Mouse (Mus musculus) hindbrain, embryonic 10.5 days (tissue): ENCODE results near the gene Rrp9. TPM values are rescaled to one million over a fixed set of nuclear protein-coding genes. Genes with fewer than 3 reads are reported as not detected.
"Not testable (repeated sequence)": the region's sequence is repeated elsewhere in the genome, so short reads cannot be mapped to it uniquely, and the experiment has no call there.

Experiments used
- DNase-seq: peaks from one replicate; pipeline ENCODE4 v3.0.0-alpha.2; 2017; ENCODE audit warnings: low spot score
- H3K27ac ChIP-seq: fragments of 300-500 bp; sonication (generic); 2 replicates; pipeline ENCODE4 v1.5.1; 2016; ENCODE audit warnings: mild to moderate bottlenecking, moderate library complexity
- H3K27me3 ChIP-seq: fragments of 300-500 bp; sonication (generic); 2 replicates; pipeline ENCODE4 v1.6.1; 2016; ENCODE audit warnings: mild to moderate bottlenecking; ENCODE audit not compliant: poor library complexity, insufficient read depth, severe bottlenecking
- H3K36me3 ChIP-seq: fragments of 300-500 bp; sonication (generic); 2 replicates; pipeline ENCODE4 v1.6.1; 2016; ENCODE audit warnings: mild to moderate bottlenecking, moderate library complexity
- H3K4me1 ChIP-seq: fragments of 300-500 bp; sonication (generic); replicated peaks from 2 replicates; pipeline ENCODE4 v1.6.1; 2016; ENCODE audit warnings: mild to moderate bottlenecking
- H3K4me3 ChIP-seq: fragments of 300-500 bp; sonication (generic); 2 replicates; pipeline ENCODE4 v1.5.1; 2016; ENCODE audit warnings: mild to moderate bottlenecking, moderate library complexity
- H3K9me3 ChIP-seq: fragments of 300-500 bp; sonication (generic); 2 replicates; pipeline ENCODE4 v1.6.1; 2016; ENCODE audit warnings: mild to moderate bottlenecking, moderate library complexity
- WGBS: fragments of 180-500 bp; shearing (Covaris S2); methylation state at CpG from one replicate; pipeline ENCODE4 v1.1.7; 2016; 5-methylcytosine and 5-hydroxymethylcytosine counted together
- polyA plus RNA-seq: library from polyadenylated mRNA; unstranded; fragments of >200 nt; fragmentation: Nextera tagmentation; extraction: Ambion mirVana; gene quantifications from 2 replicates; pipeline ENCODE4 v1.2.1, GENCODE M21; 2016

The Rrp9 gene
- polyA plus RNA-seq, 1 experiment from 2014 or later: 64.1 TPM

GRCm38 (mm10) chr9:106481075-106481474 lies 5.3 kb downstream of the Rrp9 start:
- no peak overlapping the region for H3K4me3 ChIP-seq
- H3K36me3 ChIP-seq: peaks cover 68% of the 10 kb centered on the region
- WGBS: 94% methylated on average over 15 of the region's 15 CpGs
- DNase-seq: no peak
- no peaks in the 10 kb centered on the region for H3K9me3 ChIP-seq
- H3K27me3 ChIP-seq: no peaks in the 10 kb centered on the region
- no peak overlapping the region for H3K27ac ChIP-seq
- peaks cover 31% of the 10 kb centered on the region for H3K4me1 ChIP-seq

- Histone ChIP-seq H3K36me3 (peaks cover 73% of the 10 kb centered on the region), H3K27me3 (no peaks in the 10 kb centered on the region), H3K4me3 (no peak overlapping the region), H3K4me1 (peaks cover 25% of the 10 kb centered on the region), H3K27ac (no peak overlapping the region), H3K9me3 (no peaks in the 10 kb centered on the region)
- no peak for DNase-seq
- 93% methylated on average over 13 of the region's 13 CpGs for WGBS
Measured at GRCm38 (mm10) chr9:106481676-106482075, 5.9 kb downstream of the Rrp9 start.

- WGBS: 89% methylated on average over 17 of the region's 17 CpGs
- DNase-seq: no peak
Measured at GRCm38 (mm10) chr9:106482578-106483115, 6.9 kb downstream of the Rrp9 start.

GRCm38 (mm10) chr9:106483136-106483535 lies 7.4 kb downstream of the Rrp9 start:
- H3K36me3 ChIP-seq: peaks cover 73% of the 10 kb centered on the region

More at GRCm38 (mm10) chr9:106482578-106483115, 6.9 kb downstream of the Rrp9 start:
- H3K9me3 ChIP-seq: no peaks in the 10 kb centered on the region
- H3K36me3 ChIP-seq: peaks cover 73% of the 10 kb centered on the region
- H3K27me3 ChIP-seq: no peaks in the 10 kb centered on the region
- no peak overlapping the region for H3K27ac ChIP-seq
- peaks cover 16% of the 10 kb centered on the region for H3K4me1 ChIP-seq
- H3K4me3 ChIP-seq: no peak overlapping the region

GRCm38 (mm10) chr9:106483606-106484005 lies 7.8 kb downstream of the Rrp9 start:
- no peak for DNase-seq
- H3K9me3 ChIP-seq: no peaks in the 10 kb centered on the region
- peaks cover 7% of the 10 kb centered on the region; the same call in 1 of the 2 replicates for H3K4me1 ChIP-seq
- WGBS: 92% methylated on average over 17 of the region's 17 CpGs
- no peaks in the 10 kb centered on the region for H3K27me3 ChIP-seq
- H3K27ac ChIP-seq: no peak overlapping the region
- H3K4me3 ChIP-seq: no peak overlapping the region
- peaks cover 73% of the 10 kb centered on the region for H3K36me3 ChIP-seq

More at GRCm38 (mm10) chr9:106483136-106483535, 7.4 kb downstream of the Rrp9 start:
- 95% methylated on average over 10 of the region's 10 CpGs for WGBS
- Histone ChIP-seq H3K4me3 (no peak overlapping the region), H3K27me3 (no peaks in the 10 kb centered on the region), H3K27ac (no peak overlapping the region), H3K4me1 (peaks cover 11% of the 10 kb centered on the region), H3K9me3 (no peaks in the 10 kb centered on the region)
- no peak for DNase-seq

GRCm38 (mm10) chr9:106485076-106485475 lies 9.3 kb downstream of the Rrp9 start:
- Histone ChIP-seq H3K27me3 (no peaks in the 10 kb centered on the region), H3K4me1 (no peaks in the 10 kb centered on the region; the same call in 1 of the 2 replicates), H3K4me3 (no peak overlapping the region), H3K36me3 (peaks cover 63% of the 10 kb centered on the region), H3K27ac (no peak overlapping the region), H3K9me3 (no peaks in the 10 kb centered on the region)
- WGBS: 83% methylated on average over 10 of the region's 10 CpGs
- DNase-seq: no peak

GRCm38 (mm10) chr9:106487602-106488001 lies 11.8 kb downstream of the Rrp9 start:
- H3K36me3 ChIP-seq: peaks cover 40% of the 10 kb centered on the region
- not testable (repeated sequence) for H3K4me1 ChIP-seq, H3K4me3 ChIP-seq, H3K27ac ChIP-seq, DNase-seq, H3K9me3 ChIP-seq, H3K27me3 ChIP-seq
- WGBS: 81% methylated on average over 6 of the region's 6 CpGs

GRCm38 (mm10) chr9:106499667-106500066 lies 23.9 kb downstream of the Rrp9 start, which contains the start of gene Iqcf1:
Gene Iqcf1, plus strand, starts transcription at chr9:106499967.
- no peaks in the 10 kb centered on the region for H3K9me3 ChIP-seq
- 90% methylated on average over 6 of the region's 6 CpGs for WGBS
- no peak for DNase-seq
- H3K4me3 ChIP-seq: no peak within 1 kb of the TSS
- no peaks in the 10 kb centered on the region for H3K36me3 ChIP-seq
- H3K27ac ChIP-seq: no peak within 1 kb of the TSS
- no peaks in the 10 kb centered on the region for H3K4me1 ChIP-seq
- H3K27me3 ChIP-seq: no peaks in the 10 kb centered on the region

- 90% methylated on average over 22 of the region's 22 CpGs for WGBS
- no peaks in the 10 kb centered on the region for H3K27me3 ChIP-seq
- no peaks in the 10 kb centered on the region for H3K4me1 ChIP-seq
- H3K9me3 ChIP-seq: no peaks in the 10 kb centered on the region
- H3K27ac ChIP-seq: no peak overlapping the region
- H3K36me3 ChIP-seq: no peaks in the 10 kb centered on the region
- DNase-seq: no peak
- H3K4me3 ChIP-seq: no peak overlapping the region
Measured at GRCm38 (mm10) chr9:106501846-106502245, 26.1 kb downstream of the Rrp9 start.

GRCm38 (mm10) chr9:106504246-106504645 lies 28.5 kb downstream of the Rrp9 start:
- Histone ChIP-seq H3K27me3 (no peaks in the 10 kb centered on the region), H3K9me3 (no peaks in the 10 kb centered on the region), H3K4me1 (no peaks in the 10 kb centered on the region), H3K36me3 (no peaks in the 10 kb centered on the region), H3K4me3 (no peak overlapping the region), H3K27ac (no peak overlapping the region)
- 67% methylated on average over 6 of the region's 6 CpGs for WGBS
- DNase-seq: no peak

GRCm38 (mm10) chr9:106509356-106509755 lies 33.6 kb downstream of the Rrp9 start:
- no peaks in the 10 kb centered on the region for H3K4me1 ChIP-seq
- 93% methylated on average over 10 of the region's 10 CpGs for WGBS

GRCm38 (mm10) chr9:106512729-106513450 lies 37.1 kb downstream of the Rrp9 start:
- Histone ChIP-seq H3K27ac (no peak overlapping the region), H3K9me3 (no peaks in the 10 kb centered on the region), H3K27me3 (no peaks in the 10 kb centered on the region), H3K4me1 (no peaks in the 10 kb centered on the region), H3K4me3 (no peak overlapping the region), H3K36me3 (no peaks in the 10 kb centered on the region)
- 77% methylated on average over 13 of the region's 13 CpGs for WGBS
- no peak for DNase-seq

More at GRCm38 (mm10) chr9:106509356-106509755, 33.6 kb downstream of the Rrp9 start:
- H3K4me3 ChIP-seq: no peak overlapping the region
- H3K36me3 ChIP-seq: no peaks in the 10 kb centered on the region
- no peak overlapping the region for H3K27ac ChIP-seq
- H3K27me3 ChIP-seq: no peaks in the 10 kb centered on the region
- no peaks in the 10 kb centered on the region for H3K9me3 ChIP-seq
- no peak for DNase-seq

- Histone ChIP-seq H3K36me3 (no peaks in the 10 kb centered on the region), H3K4me1 (no peaks in the 10 kb centered on the region), H3K27me3 (no peaks in the 10 kb centered on the region), H3K9me3 (no peaks in the 10 kb centered on the region), H3K27ac (no peak overlapping the region), H3K4me3 (no peak overlapping the region)
- 81% methylated on average over 6 of the region's 6 CpGs for WGBS
- no peak for DNase-seq
Measured at GRCm38 (mm10) chr9:106513566-106513965, 37.8 kb downstream of the Rrp9 start.
